Mouse (Mus musculus) CH12.LX (cell line): ENCODE results near the gene Sox1. TPM values are rescaled to one million over a fixed set of nuclear protein-coding genes. Genes with fewer than 3 reads are reported as not detected.

Source experiments
- DNase-seq: peaks from one replicate; pipeline ENCODE4 v3.0.0-alpha.2; 2013; ENCODE audit errors: extremely low read depth
- H3K27ac ChIP-seq: 2 replicates; pipeline ENCODE4 v1.5.1; 2012; ENCODE audit warnings: low read depth, mild to moderate bottlenecking, control low read depth, moderate library complexity; ENCODE audit not compliant: insufficient read depth
- H3K27me3 ChIP-seq: replicated peaks from 2 replicates; pipeline ENCODE3; 2012; ENCODE audit warnings: inconsistent platforms
- H3K36me3 ChIP-seq, 2 experiments: replicated peaks in 1 of 2; 2 replicates each; pipeline versions ENCODE3 to v1.6.1; 2012; ENCODE audit warnings: inconsistent platforms in 1 of 2, low read length in 1 of 2, mild to moderate bottlenecking in 1 of 2, mixed read lengths in 1 of 2, moderate library complexity in 1 of 2; ENCODE audit not compliant: control insufficient read depth in 1 of 2, insufficient read depth in 1 of 2
- H3K4me1 ChIP-seq, 2 experiments: 2 replicates each; pipeline ENCODE4 v1.6.1; 2012; ENCODE audit warnings: inconsistent platforms in 1 of 2, moderate library complexity in 1 of 2; ENCODE audit not compliant: insufficient read depth in 2 of 2, control insufficient read depth in 1 of 2
- H3K4me2 ChIP-seq: 2 replicates; pipeline ENCODE4 v1.6.1; 2012; ENCODE audit warnings: low read depth, mild to moderate bottlenecking, control low read depth; ENCODE audit not compliant: poor library complexity, insufficient read depth, severe bottlenecking
- H3K4me3 ChIP-seq, 3 experiments: fragments of 150-350 bp in 1 of 3; sonication (generic) in 1 of 3; replicated peaks in 1 of 3; 2 replicates each; pipeline versions ENCODE3 to v1.5.1; 2011 to 2012; ENCODE audit warnings: low read depth in 2 of 3, low read length in 2 of 3, mild to moderate bottlenecking in 2 of 3, moderate library complexity in 2 of 3, control low read depth in 1 of 3, improper control_type of control experiment in 1 of 3, inconsistent platforms in 1 of 3, mixed read lengths in 1 of 3; ENCODE audit not compliant: poor library complexity in 1 of 3
- H3K79me2 ChIP-seq: replicated peaks from 2 replicates; pipeline ENCODE4 v1.6.1; 2012; ENCODE audit warnings: mild to moderate bottlenecking, moderate library complexity; ENCODE audit not compliant: control insufficient read depth, poor library complexity, insufficient read depth, severe bottlenecking; ENCODE audit errors: extremely low read depth
- H3K9ac ChIP-seq: 2 replicates; pipeline ENCODE4 v1.6.1; 2012; ENCODE audit warnings: low read depth, mild to moderate bottlenecking, control low read depth, moderate library complexity; ENCODE audit not compliant: insufficient read depth
- H3K9me3 ChIP-seq: replicated peaks from 2 replicates; pipeline ENCODE3; 2012; ENCODE audit warnings: low read length, inconsistent platforms, mixed read lengths
- CHD2 ChIP-seq: IDR thresholded peaks from 2 replicates; pipeline ENCODE4 v1.6.1; 2011; ENCODE audit warnings: low read length, improper control_type of control experiment
- CTCF ChIP-seq, 2 experiments: IDR thresholded peaks in 1 of 2; conservative IDR thresholded peaks in 1 of 2; 2 replicates each; pipeline ENCODE4 v1.5.1; 2011 to 2012; ENCODE audit warnings: low read depth in 2 of 2, low read length in 2 of 2, improper control_type of control experiment in 1 of 2, inconsistent platforms in 1 of 2, mild to moderate bottlenecking in 1 of 2, moderate library complexity in 1 of 2
- E2F4 ChIP-seq: IDR thresholded peaks from 2 replicates; pipeline ENCODE4 v1.6.1; 2011; ENCODE audit warnings: low read depth, low read length, improper control_type of control experiment; ENCODE audit not compliant: insufficient replicate concordance
- ELF1 ChIP-seq: IDR thresholded peaks from 2 replicates; pipeline ENCODE4 v1.6.1; 2014; ENCODE audit warnings: low read depth, mild to moderate bottlenecking, inconsistent platforms, low read length, improper control_type of control experiment
- EP300 ChIP-seq: IDR thresholded peaks from 2 replicates; pipeline ENCODE4 v1.6.1; 2011; ENCODE audit warnings: low read length, improper control_type of control experiment
- ETS1 ChIP-seq: conservative IDR thresholded peaks from 2 replicates; pipeline ENCODE4 v1.6.1; 2012; ENCODE audit warnings: low read depth, mild to moderate bottlenecking, inconsistent platforms, low read length, improper control_type of control experiment, moderate library complexity
- GABPA ChIP-seq: IDR thresholded peaks from 2 replicates; pipeline ENCODE4 v1.6.1; 2012; ENCODE audit warnings: low read depth, low read length, improper control_type of control experiment, inconsistent platforms; ENCODE audit not compliant: insufficient replicate concordance
- HCFC1 ChIP-seq: IDR thresholded peaks from 2 replicates; pipeline ENCODE4 v1.6.1; 2012; ENCODE audit warnings: low read depth, mild to moderate bottlenecking, inconsistent platforms, low read length, improper control_type of control experiment
- IRF4 ChIP-seq: IDR thresholded peaks from 2 replicates; pipeline ENCODE4 v1.6.1; 2014; ENCODE audit warnings: low read depth, mild to moderate bottlenecking, inconsistent platforms, low read length, improper control_type of control experiment
- JUND ChIP-seq: conservative IDR thresholded peaks from 2 replicates; pipeline ENCODE4 v1.6.1; 2011; ENCODE audit warnings: low read depth, low read length, improper control_type of control experiment
- KAT2A ChIP-seq: IDR thresholded peaks from 2 replicates; pipeline ENCODE4 v1.6.1; 2012; ENCODE audit warnings: low read length, improper control_type of control experiment, inconsistent platforms; ENCODE audit not compliant: insufficient replicate concordance
- MAZ ChIP-seq: IDR thresholded peaks from 2 replicates; pipeline ENCODE4 v1.6.1; 2012; ENCODE audit warnings: low read depth, mild to moderate bottlenecking, inconsistent platforms, low read length, improper control_type of control experiment, moderate library complexity
- MEF2A ChIP-seq: IDR thresholded peaks from 2 replicates; pipeline ENCODE4 v1.6.1; 2014; ENCODE audit warnings: low read depth, mild to moderate bottlenecking, inconsistent platforms, low read length, improper control_type of control experiment, borderline replicate concordance
- MXI1 ChIP-seq: IDR thresholded peaks from 2 replicates; pipeline ENCODE4 v1.6.1; 2011; ENCODE audit warnings: mild to moderate bottlenecking, low read depth, low read length, improper control_type of control experiment
- NELFE ChIP-seq: IDR thresholded peaks from 2 replicates; pipeline ENCODE4 v1.6.1; 2011; ENCODE audit warnings: low read depth, low read length, improper control_type of control experiment
- NRF1 ChIP-seq: IDR thresholded peaks from 2 replicates; pipeline ENCODE4 v1.6.1; 2014; ENCODE audit warnings: low read depth, mild to moderate bottlenecking, inconsistent platforms, low read length, improper control_type of control experiment, moderate library complexity
- PAX5 ChIP-seq: IDR thresholded peaks from 2 replicates; pipeline ENCODE4 v1.6.1; 2012; ENCODE audit warnings: low read length, inconsistent platforms, mixed read lengths
- RAD21 ChIP-seq: IDR thresholded peaks from 2 replicates; pipeline ENCODE4 v1.6.1; 2011; ENCODE audit warnings: low read depth, mild to moderate bottlenecking, low read length, improper control_type of control experiment, moderate library complexity
- SIN3A ChIP-seq: IDR thresholded peaks from 2 replicates; pipeline ENCODE4 v1.6.1; 2012; ENCODE audit warnings: low read length, improper control_type of control experiment, inconsistent platforms
- SMC3 ChIP-seq: IDR thresholded peaks from 2 replicates; pipeline ENCODE4 v1.6.1; 2011; ENCODE audit warnings: low read depth, low read length, improper control_type of control experiment
- TBP ChIP-seq: conservative IDR thresholded peaks from 2 replicates; pipeline ENCODE4 v1.6.1; 2011; ENCODE audit warnings: low read depth, low read length, improper control_type of control experiment
- UBTF ChIP-seq: IDR thresholded peaks from 2 replicates; pipeline ENCODE4 v1.6.1; 2012; ENCODE audit warnings: low read depth, mild to moderate bottlenecking, inconsistent platforms, low read length, improper control_type of control experiment, moderate library complexity
- USF1 ChIP-seq: IDR thresholded peaks from 2 replicates; pipeline ENCODE4 v1.6.1; 2014; ENCODE audit warnings: low read depth, mild to moderate bottlenecking, inconsistent platforms, low read length, improper control_type of control experiment
- USF2 ChIP-seq: conservative IDR thresholded peaks from 2 replicates; pipeline ENCODE4 v1.6.1; 2011; ENCODE audit warnings: low read depth, low read length, improper control_type of control experiment
- ZNF384 ChIP-seq: IDR thresholded peaks from 2 replicates; pipeline ENCODE4 v1.6.1; 2012; ENCODE audit warnings: low read depth, low read length, improper control_type of control experiment, inconsistent platforms
- dilution Hi-C: fragments of 300-500 bp; cut with MboI; formaldehyde crosslinking; loops from 2 replicates; pipeline ENCODE4 v1.14.3; 2020; ENCODE audit warnings: low sequenced_read_pairs; ENCODE audit not compliant: extremely low pct_unique_long_range_greater_than_20kb, extremely low pct_ligation_motif_present
- in situ Hi-C: fragments of 300-500 bp; cut with MboI; formaldehyde crosslinking; loops from 3 replicates; pipeline ENCODE4 v1.14.3; 2019; ENCODE audit warnings: low sequenced_read_pairs, low pct_ligation_motif_present, low pct_unique_long_range_greater_than_20kb, mixed read lengths
- polyA plus RNA-seq: library from polyadenylated mRNA; unstranded; fragments of >175 nt; gene quantifications from 2 replicates; pipeline ENCODE4 v1.2.1, GENCODE M21; 2012; ENCODE audit warnings: low read depth; ENCODE audit not compliant: insufficient read length
- total RNA-seq, 2 experiments: library from RNA; depleted of rRNA; stranded (reverse); fragments of 300-350 nt in 1 of 2; fragments of >200 nt in 1 of 2; gene quantifications; 2 replicates each; pipeline ENCODE4 v1.2.3; 2012 to 2014

Sox1 gene
- total and polyA plus RNA-seq, 3 experiments: not detected

DNA sequence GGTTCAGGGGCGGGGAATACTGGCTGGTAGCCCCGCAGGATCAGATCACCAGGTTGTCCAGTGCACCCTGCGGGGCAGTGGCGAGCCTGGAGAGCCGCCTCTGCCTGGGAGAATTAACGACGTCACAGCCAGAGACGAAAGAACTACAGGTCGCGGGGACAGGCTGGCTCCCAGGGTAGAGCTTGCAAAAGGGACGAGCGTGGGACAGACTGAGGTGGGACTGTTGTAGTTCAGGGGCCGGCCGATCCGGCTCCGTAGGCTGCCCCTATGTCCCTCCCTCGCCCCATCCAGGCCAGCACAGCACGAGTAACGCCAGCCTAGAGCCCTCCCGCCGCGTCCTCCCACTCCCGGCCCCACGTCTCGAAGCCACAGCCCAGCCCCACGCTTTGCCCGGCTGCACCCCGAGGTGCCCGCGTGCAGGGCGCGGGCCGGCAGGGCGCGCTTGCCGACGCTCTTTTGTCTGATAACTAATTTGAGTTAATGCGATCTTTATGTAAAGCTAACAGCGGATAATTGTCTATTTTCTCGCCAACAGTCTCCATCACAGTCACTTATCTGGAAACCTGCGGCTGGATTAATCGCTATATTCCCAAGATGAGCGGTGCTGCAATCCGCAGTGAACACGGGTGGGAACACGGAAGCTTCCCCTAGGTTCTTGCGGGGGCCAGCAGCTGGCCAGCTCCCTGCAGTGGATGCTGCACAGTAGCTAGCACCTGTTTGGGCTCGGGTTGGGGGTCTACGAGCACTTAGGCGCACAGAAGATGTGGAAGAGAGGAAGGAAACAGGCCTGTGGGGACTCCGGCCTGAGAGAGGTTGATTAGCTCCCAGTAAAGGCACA is 36.0 kb downstream of the Sox1 start:
- dilution Hi-C loops (no loop called here), in situ Hi-C loops (no loop called here)
- Histone ChIP-seq H3K36me3 (no peaks in the 10 kb centered on the region), H3K27me3 (peaks cover 84% of the 10 kb centered on the region), H3K4me3 (no peak overlapping the region), H3K27ac (no peak overlapping the region), H3K4me2 (no peak overlapping the region), H3K9me3 (no peaks in the 10 kb centered on the region), H3K79me2 (no peaks in the 10 kb centered on the region), H3K9ac (no peak overlapping the region), H3K4me1 (no peaks in the 10 kb centered on the region; a peak in 1 of 4 replicates)
- no peak for DNase-seq
- no peak for TF ChIP-seq CTCF (conservative IDR thresholded peaks at IDR 0.05 in 1 of 2, IDR thresholded peaks at IDR 0.05 in 1 of 2; ENCODE audit: low read depth in 2 of 2, low read length in 2 of 2)
- TF ChIP-seq EP300: no peak
- no peak for TF ChIP-seq HCFC1
- TF ChIP-seq USF1: no peak
- TF ChIP-seq TBP: no peak
- no peak for TF ChIP-seq CHD2
- TF ChIP-seq SMC3: no peak
- no peak for TF ChIP-seq NELFE
- no peak for TF ChIP-seq PAX5

GRCm38 (mm10) chr8:12431738-12432055 is 36.6 kb downstream of the Sox1 start:
- Histone ChIP-seq H3K79me2 (no peaks in the 10 kb centered on the region), H3K36me3 (no peaks in the 10 kb centered on the region), H3K27me3 (peaks cover 80% of the 10 kb centered on the region), H3K9me3 (no peaks in the 10 kb centered on the region), H3K27ac (no peak overlapping the region), H3K9ac (no peak overlapping the region), H3K4me2 (no peak overlapping the region), H3K4me1 (no peaks in the 10 kb centered on the region; a peak in 1 of 4 replicates), H3K4me3 (no peak overlapping the region)
- no peak for TF ChIP-seq MXI1
- TF ChIP-seq GABPA: no peak
- no peak for TF ChIP-seq SMC3
- TF ChIP-seq USF2: no peak
- no peak for TF ChIP-seq E2F4
- TF ChIP-seq NRF1: no peak
- no peak for TF ChIP-seq RAD21
- TF ChIP-seq TBP: no peak
- TF ChIP-seq MEF2A: no peak
- TF ChIP-seq KAT2A: no peak
- TF ChIP-seq SIN3A: no peak
- TF ChIP-seq UBTF: no peak
- TF ChIP-seq ELF1: no peak
- no peak for TF ChIP-seq PAX5
- TF ChIP-seq ZNF384: no peak
- TF ChIP-seq IRF4: no peak
- no peak for TF ChIP-seq ETS1
- no peak for TF ChIP-seq JUND
- no peak for TF ChIP-seq MAZ
- DNase-seq: no peak
- dilution Hi-C loops: no loop called here
- in situ Hi-C loops: no loop called here
